Mouse (Mus musculus) T-helper 1 cell (primary cell): Measurements from ENCODE around the gene Ptprn.

Source experiments
- in situ Hi-C: fragments of 300-600 bp; cut with MboI, MseI; formaldehyde crosslinking; loops from one replicate; pipeline ENCODE4 v1.15.1; 2025; ENCODE audit warnings: high pct_unique_total_duplicates

The Ptprn gene

GRCm38 (mm10) chr1:75264091-75264880, at the start of gene Ptprn:
Gene Ptprn, minus strand, starts transcription at chr1:75264502.
- in situ Hi-C loops: no loop called here

- in situ Hi-C loops: loop anchor here (5.0 kb wide), 1 partner anchor 189 kb away; no protein-coding TSS in a partner anchor
Measured at GRCm38 (mm10) chr1:75311694-75312093, 47.4 kb upstream of the Ptprn start.

- in situ Hi-C loops: no loop called here
Measured at GRCm38 (mm10) chr1:75304662-75305061, 40.4 kb upstream of the Ptprn start.

- in situ Hi-C loops: no loop called here
Measured at GRCm38 (mm10) chr1:75294294-75294693, 30.0 kb upstream of the Ptprn start.

GRCm38 (mm10) chr1:75293331-75293701, 29.0 kb upstream of the Ptprn start:
- in situ Hi-C loops: no loop called here

- in situ Hi-C loops: no loop called here
Measured at GRCm38 (mm10) chr1:75292476-75293330, 28.4 kb upstream of the Ptprn start.

GRCm38 (mm10) chr1:75291321-75291720, 27.0 kb upstream of the Ptprn start:
- in situ Hi-C loops: no loop called here

- in situ Hi-C loops: no loop called here
Measured at GRCm38 (mm10) chr1:75290582-75290981, 26.3 kb upstream of the Ptprn start.

GRCm38 (mm10) chr1:75289888-75290431, 25.7 kb upstream of the Ptprn start:
- in situ Hi-C loops: no loop called here

GRCm38 (mm10) chr1:75289376-75289775, 25.1 kb upstream of the Ptprn start:
- in situ Hi-C loops: no loop called here

- in situ Hi-C loops: no loop called here
Measured at GRCm38 (mm10) chr1:75284911-75285310, 20.6 kb upstream of the Ptprn start.

GRCm38 (mm10) chr1:75283017-75283416, 18.7 kb upstream of the Ptprn start:
- in situ Hi-C loops: no loop called here

GRCm38 (mm10) chr1:75278228-75278627, 13.9 kb upstream of the Ptprn start, which contains the start of gene Resp18:
Gene Resp18, minus strand, starts transcription at chr1:75278415.
- in situ Hi-C loops: loop anchor here (10.0 kb wide), 1 partner anchor 723 kb away; no protein-coding TSS in a partner anchor

GRCm38 (mm10) chr1:75277195-75278188, 13.2 kb upstream of the Ptprn start:
- in situ Hi-C loops: loop anchor here (10.0 kb wide), 1 partner anchor 723 kb away; no protein-coding TSS in a partner anchor

- in situ Hi-C loops: no loop called here
Measured at GRCm38 (mm10) chr1:75262969-75263951, 1.0 kb downstream of the Ptprn start.

- in situ Hi-C loops: no loop called here
Measured at GRCm38 (mm10) chr1:75261278-75261677, 3.0 kb downstream of the Ptprn start.

- in situ Hi-C loops: loop anchor here (10.0 kb wide), 1 partner anchor 61 kb away; the partner anchor contains the start of genes Ankzf1 and Atg9a
Measured at GRCm38 (mm10) chr1:75255516-75256046, 8.7 kb downstream of the Ptprn start.

- in situ Hi-C loops: loop anchor here (5.0 to 10.0 kb wide), 3 partner anchors 60 to 202 kb away; partner anchors contain the start of genes Ankzf1, Atg9a and Nhej1
Measured at GRCm38 (mm10) chr1:75254625-75255013, 9.7 kb downstream of the Ptprn start.
